Mouse (Mus musculus) liver, adult 2 months (tissue): ENCODE results near the gene Xpnpep1. TPM values are rescaled to one million over a fixed set of nuclear protein-coding genes. Genes with fewer than 3 reads are reported as not detected.
A peak's percentile ranks its signal among the peaks of the same experiment; 100 is the strongest.

Experiments used
- DNase-seq: peaks from one replicate; pipeline ENCODE4 v3.0.0-alpha.2; 2011; ENCODE audit warnings: low read depth, low spot score; ENCODE audit errors: extremely low read depth
- H3K27ac ChIP-seq: fragments of 200-500 bp; replicated peaks from 2 replicates; pipeline ENCODE4 v1.5.1; 2012; ENCODE audit warnings: low read depth, mild to moderate bottlenecking, control low read depth, inconsistent platforms, low read length; ENCODE audit not compliant: insufficient read depth
- H3K27me3 ChIP-seq: fragments of 200-500 bp; 2 replicates; pipeline ENCODE4 v1.6.1; 2012; ENCODE audit warnings: mild to moderate bottlenecking, moderate library complexity, low read length, inconsistent platforms; ENCODE audit not compliant: control insufficient read depth, insufficient read depth
- H3K36me3 ChIP-seq: fragments of 200-500 bp; 2 replicates; pipeline ENCODE4 v1.6.1; 2012; ENCODE audit warnings: low read length, inconsistent platforms; ENCODE audit not compliant: control insufficient read depth, insufficient read depth
- H3K4me1 ChIP-seq: fragments of 200-500 bp; 2 replicates; pipeline ENCODE4 v1.6.1; 2011; ENCODE audit warnings: low read length; ENCODE audit not compliant: control insufficient read depth, insufficient read depth
- H3K4me3 ChIP-seq: fragments of 200-500 bp; 2 replicates; pipeline ENCODE4 v1.5.1; 2011; ENCODE audit warnings: low read depth, mild to moderate bottlenecking, control low read depth, low read length, moderate library complexity; ENCODE audit not compliant: insufficient read depth
- H3K79me2 ChIP-seq: fragments of 200-500 bp; 2 replicates; pipeline ENCODE4 v1.6.1; 2012; ENCODE audit warnings: inconsistent platforms, mild to moderate bottlenecking, low read length, moderate library complexity; ENCODE audit not compliant: control insufficient read depth, insufficient read depth
- H3K9ac ChIP-seq: fragments of 200-500 bp; 2 replicates; pipeline ENCODE4 v1.6.1; 2012; ENCODE audit warnings: low read depth, mild to moderate bottlenecking, control low read depth, inconsistent platforms, low read length
- CTCF ChIP-seq: fragments of 200-500 bp; IDR thresholded peaks from 2 replicates; pipeline ENCODE4 v1.5.1; 2011; ENCODE audit warnings: low read depth, low read length, control low read depth
- POLR2A ChIP-seq: fragments of 200-500 bp; IDR thresholded peaks from 2 replicates; pipeline ENCODE4 v1.6.1; 2011; ENCODE audit warnings: low read length, control low read depth; ENCODE audit not compliant: insufficient read depth; ENCODE audit errors: extremely low read depth
- WGBS: fragments of 180-500 bp; shearing (Covaris S2); methylation state at CpG from one replicate; pipeline ENCODE4 v1.1.7; 2018; 5-methylcytosine and 5-hydroxymethylcytosine counted together
- polyA plus RNA-seq: library from polyadenylated mRNA; depleted of rRNA; stranded (reverse); fragments of >200 nt; gene quantifications from 2 replicates; pipeline ENCODE4 v1.2.3, GENCODE M21; 2012
- total RNA-seq: library from RNA; depleted of rRNA; stranded (reverse); fragments of >200 nt; gene quantifications from 2 replicates; pipeline ENCODE4 v1.2.3, GENCODE M21; 2014

Gene Xpnpep1
- total and polyA plus RNA-seq, 2 experiments: 37.1 to 38.3 TPM

DNA sequence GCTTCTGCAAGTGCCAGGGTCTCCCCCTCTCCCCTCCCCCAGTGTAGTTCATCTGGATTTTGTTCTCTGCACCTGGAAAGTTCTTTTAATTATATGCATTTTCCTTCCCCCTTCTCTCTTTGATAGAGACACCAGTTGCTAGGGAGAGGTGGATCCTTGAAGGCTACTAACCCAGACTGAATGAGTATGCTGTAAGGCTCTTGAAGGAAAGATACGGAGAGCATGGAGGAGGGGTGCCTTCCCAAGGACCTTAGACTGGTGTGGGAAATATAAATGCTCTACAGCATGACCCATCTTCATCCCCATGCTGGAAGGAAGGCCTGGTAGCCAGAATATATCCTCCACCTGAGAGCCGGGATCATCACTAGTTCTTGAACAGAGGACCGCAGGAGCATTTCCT lies 41.3 kb upstream of the Xpnpep1 start:
- H3K4me1 ChIP-seq: 0 out of 2 replicates have a peak, but pooled peaks cover 1% of the 10 kb centered on the region
- TF ChIP-seq POLR2A: no peak
- TF ChIP-seq CTCF: no peak
- no peaks in the 10 kb centered on the region for H3K79me2 ChIP-seq
- WGBS: 99% methylated on average over 3 of the region's 3 CpGs
- H3K27ac ChIP-seq: no peak overlapping the region
- no peaks in the 10 kb centered on the region for H3K36me3 ChIP-seq
- H3K27me3 ChIP-seq: peaks cover 6% of the 10 kb centered on the region; the same call in 1 of the 2 replicates
- DNase-seq: no peak
- no peak overlapping the region for H3K4me3 ChIP-seq
- no peak overlapping the region for H3K9ac ChIP-seq

- Histone ChIP-seq H3K79me2 (no peaks in the 10 kb centered on the region), H3K4me3 (no peak overlapping the region)
- peak; percentile 33 for DNase-seq
Observed at GRCm38 (mm10) chr19:53080921-53081320, 40.9 kb upstream of the Xpnpep1 start.

DNA sequence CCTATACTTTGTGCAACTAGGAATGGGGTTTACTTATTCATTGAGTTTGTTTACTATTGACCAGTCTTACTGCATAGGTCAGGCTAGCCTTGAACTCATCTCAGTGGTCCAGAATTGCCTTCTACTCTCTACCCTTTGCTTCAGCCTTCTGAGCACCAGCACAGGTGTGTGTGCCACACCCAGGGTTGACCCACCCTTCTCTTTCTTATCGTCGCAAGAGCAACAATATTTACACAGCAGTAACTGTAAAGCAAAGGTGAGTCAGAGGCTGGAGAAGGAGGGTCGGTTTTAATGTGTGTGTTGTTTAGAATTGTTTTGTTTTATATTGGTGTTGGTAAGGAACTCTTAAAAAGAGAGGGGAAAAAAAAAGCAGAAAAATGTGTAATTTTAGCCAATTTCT lies 40.5 kb upstream of the Xpnpep1 start:
- H3K9ac ChIP-seq: no peak overlapping the region
- 18% methylated on average over 3 of the region's 3 CpGs for WGBS
- no peak overlapping the region for H3K27ac ChIP-seq
- H3K27me3 ChIP-seq: peaks cover 6% of the 10 kb centered on the region; the same call in 1 of the 2 replicates
- H3K4me1 ChIP-seq: peaks cover 10% of the 10 kb centered on the region; the same call in 1 of the 2 replicates
- no peaks in the 10 kb centered on the region for H3K36me3 ChIP-seq
- no peak for DNase-seq
- H3K79me2 ChIP-seq: no peaks in the 10 kb centered on the region
- H3K4me3 ChIP-seq: no peak overlapping the region
- TF ChIP-seq POLR2A: no peak
- TF ChIP-seq CTCF: no peak

More at GRCm38 (mm10) chr19:53080921-53081320, 40.9 kb upstream of the Xpnpep1 start:
- Histone ChIP-seq H3K27ac (no peak overlapping the region), H3K9ac (no peak overlapping the region), H3K27me3 (peaks cover 6% of the 10 kb centered on the region; the same call in 1 of the 2 replicates), H3K4me1 (peaks cover 6% of the 10 kb centered on the region; the same call in 1 of the 2 replicates), H3K36me3 (no peaks in the 10 kb centered on the region)
- no peak for TF ChIP-seq CTCF
- TF ChIP-seq POLR2A: no peak
- 40% methylated on average over 6 of the region's 6 CpGs for WGBS

- Histone ChIP-seq H3K79me2 (no peaks in the 10 kb centered on the region), H3K4me1 (peaks cover 12% of the 10 kb centered on the region; the same call in 1 of the 2 replicates), H3K27me3 (peaks cover 6% of the 10 kb centered on the region; the same call in 1 of the 2 replicates), H3K4me3 (no peak overlapping the region), H3K27ac (no peak overlapping the region), H3K36me3 (no peaks in the 10 kb centered on the region), H3K9ac (no peak overlapping the region)
- TF ChIP-seq CTCF (no peak), POLR2A (no peak)
- no peak for DNase-seq
- WGBS: 57% methylated on average over 11 of the region's 11 CpGs
Observed at GRCm38 (mm10) chr19:53080026-53080425, 40.0 kb upstream of the Xpnpep1 start.

DNA sequence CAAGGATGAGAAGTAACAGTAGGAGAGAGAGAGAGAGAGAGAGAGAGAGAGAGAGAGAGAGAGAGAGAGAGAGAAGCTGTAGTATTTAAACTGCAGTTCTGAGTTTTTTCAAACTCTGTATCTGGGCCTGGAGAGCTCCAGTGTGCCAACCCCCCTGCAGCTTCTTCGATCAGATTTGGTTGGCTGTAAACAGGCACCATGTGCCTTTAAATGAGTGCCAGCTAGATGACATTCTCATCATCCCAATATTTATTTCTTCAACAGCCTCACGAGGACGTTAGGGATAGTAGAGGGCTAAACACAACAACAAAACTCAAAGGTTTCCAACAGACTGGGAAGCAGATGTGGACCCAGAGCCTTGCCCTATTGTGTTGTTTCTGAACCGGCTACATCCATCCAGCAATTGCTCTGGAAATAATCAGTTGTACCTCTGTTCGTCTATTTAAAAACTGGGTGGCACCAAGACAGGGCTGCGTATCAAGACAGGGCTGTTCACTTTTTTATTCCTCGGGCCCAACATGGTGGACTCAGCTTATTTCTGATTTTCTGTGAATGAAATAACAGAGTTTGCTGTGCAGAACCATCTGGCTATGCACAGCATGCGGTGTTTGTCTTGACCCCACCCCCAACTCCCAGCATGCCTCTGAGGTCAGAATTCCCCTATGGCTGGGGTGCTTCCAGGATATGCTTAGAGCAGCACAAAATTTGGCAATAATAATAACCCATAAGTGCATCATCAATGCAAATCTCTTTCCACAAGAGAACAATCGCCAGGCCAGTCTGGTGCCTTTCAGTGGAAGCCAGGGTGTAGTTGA lies 38.5 kb upstream of the Xpnpep1 start:
- peaks cover 2% of the 10 kb centered on the region; the same call in 1 of the 2 replicates for H3K27me3 ChIP-seq
- TF ChIP-seq CTCF (no peak), POLR2A (no peak)
- peak; percentile 32 for DNase-seq
- no peaks in the 10 kb centered on the region for H3K79me2 ChIP-seq
- H3K36me3 ChIP-seq: no peaks in the 10 kb centered on the region
- H3K4me3 ChIP-seq: no peak overlapping the region
- WGBS: 62% methylated on average over 9 of the region's 9 CpGs
- no peak overlapping the region for H3K9ac ChIP-seq
- H3K4me1 ChIP-seq: peaks cover 18% of the 10 kb centered on the region
- H3K27ac ChIP-seq: no peak overlapping the region

DNA sequence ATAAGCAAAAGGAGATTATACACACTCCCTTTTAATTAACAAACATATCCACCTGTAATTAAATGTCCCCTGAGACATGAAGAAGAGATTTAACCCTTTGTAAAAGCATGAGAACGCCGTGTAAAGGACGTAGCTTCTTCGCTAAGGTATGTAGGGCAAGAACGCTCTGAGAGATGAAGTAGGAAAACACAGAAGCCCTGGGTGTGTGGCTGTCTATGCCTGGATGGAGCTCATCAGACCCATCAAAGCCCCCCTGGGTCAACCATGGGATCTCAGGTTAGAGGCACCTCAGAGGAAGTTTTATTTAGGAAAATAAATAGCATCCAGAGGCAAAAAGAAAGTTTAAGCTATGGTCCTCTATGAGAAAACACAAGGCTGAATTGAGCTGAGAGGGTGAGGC lies 37.3 kb upstream of the Xpnpep1 start:
- Histone ChIP-seq H3K79me2 (no peaks in the 10 kb centered on the region), H3K27ac (no peak overlapping the region)

More for the DNA sequence above, 37.3 kb upstream of the Xpnpep1 start:
- DNase-seq: no peak
- 89% methylated on average over 5 of the region's 5 CpGs for WGBS
- Histone ChIP-seq H3K27me3 (peaks cover 2% of the 10 kb centered on the region; the same call in 1 of the 2 replicates), H3K9ac (no peak overlapping the region), H3K4me1 (peaks cover 18% of the 10 kb centered on the region), H3K4me3 (no peak overlapping the region), H3K36me3 (no peaks in the 10 kb centered on the region)
- TF ChIP-seq CTCF (no peak), POLR2A (no peak)
